24 mouse cellular contexts compared by ENCODE assay signal in the genomic region with DNA sequence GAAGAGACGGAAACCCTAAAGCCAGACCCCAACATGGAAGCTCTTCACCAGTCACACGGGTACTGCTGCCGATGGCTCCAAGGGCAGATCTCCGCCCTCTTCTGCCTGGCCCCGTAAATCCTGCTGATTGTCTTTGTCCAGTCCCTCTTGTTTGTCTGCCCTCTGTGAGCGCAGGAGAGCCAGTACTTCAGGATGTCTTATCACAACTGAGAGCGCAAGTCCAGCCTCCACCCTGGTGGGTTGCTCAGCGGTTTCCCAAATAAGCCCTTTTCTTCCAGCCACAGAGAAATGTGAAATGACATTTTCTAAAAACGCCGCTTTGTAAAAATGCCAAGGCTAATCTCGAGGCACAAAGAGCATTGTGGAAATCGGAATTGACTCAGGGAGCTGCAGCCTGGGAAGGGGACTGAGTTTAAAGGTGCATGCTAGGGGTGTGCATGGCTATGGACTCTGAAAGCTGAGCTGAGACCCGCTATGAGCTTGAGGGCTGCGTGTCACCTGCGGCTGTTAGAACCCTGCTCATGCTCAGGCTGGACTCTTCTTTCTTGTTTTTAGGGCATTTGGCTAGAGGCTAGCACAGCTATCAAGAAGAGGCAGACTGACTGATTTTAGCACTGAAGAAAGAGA. TPM values are rescaled to one million over a fixed set of nuclear protein-coding genes. Genes with fewer than 3 reads are reported as not detected.
DNase-seq lines count a peak whose midpoint lies in the region; ATAC-seq lines count a peak whose summit lies in the region.
"Had no signal": no experiment of that assay in that cellular context is flagged by ENCODE, and none has a peak within 500 bp of the region (broad histone marks: within the 10 kb centered on the region; RNA-seq: fewer than 3 reads in every experiment).

No protein-coding gene starts in this region.

- peak; percentile 41 for DNase-seq in adrenal gland, postnatal 10 days
- no peak for DNase-seq in adrenal gland, adult 18-20 months (ENCODE audit: low spot score in 2 of 2)
- no peak for DNase-seq in hindbrain, embryonic 11.5 days (ENCODE audit: low spot score)
- no peak for DNase-seq in kidney, postnatal 14 days
- no peak for DNase-seq in thymus, postnatal 4 days
- DNase-seq in gastrocnemius, postnatal 10 days: no peak
- DNase-seq: cerebellum, adult 9-11 months; gastrocnemius, adult 2 months; heart, adult 2 months; heart, postnatal 10 days; lung, postnatal 36 days; right cerebral cortex, adult 18-20 months had no signal

- peaks cover 3% of the 10 kb centered on the region; the same call in 1 of the 2 replicates for H3K4me1 ChIP-seq in hindbrain, embryonic 16.5 days (ENCODE audit: control insufficient read depth, insufficient read depth, low read depth, low read length)
- no peaks in the 10 kb centered on the region for H3K4me1 ChIP-seq in hindbrain, embryonic 11.5 days (replicated peaks; ENCODE audit: control insufficient read depth, insufficient read depth, low read length)
- peaks cover 7% of the 10 kb centered on the region; the same call in 1 of the 2 replicates for H3K4me1 ChIP-seq in midbrain, embryonic 12.5 days
- H3K4me1 ChIP-seq: embryonic facial prominence, embryonic 12.5 days had no signal

- no peaks in the 10 kb centered on the region for H3K9me3 ChIP-seq in hindbrain, embryonic 16.5 days (ENCODE audit: control insufficient read depth, low read length)
- no peaks in the 10 kb centered on the region for H3K9me3 ChIP-seq in hindbrain, embryonic 11.5 days (ENCODE audit: control insufficient read depth, low read length)
- H3K9me3 ChIP-seq in midbrain, embryonic 12.5 days: no peaks in the 10 kb centered on the region
- H3K9me3 ChIP-seq: embryonic facial prominence, embryonic 12.5 days; forebrain, embryonic 12.5 days had no signal

- H3K27me3 ChIP-seq in hindbrain, embryonic 16.5 days (replicated peaks; ENCODE audit: control insufficient read depth, insufficient read depth, low read length): no peaks in the 10 kb centered on the region
- no peaks in the 10 kb centered on the region for H3K27me3 ChIP-seq in hindbrain, embryonic 11.5 days (ENCODE audit: control insufficient read depth, insufficient read depth, low read length)
- H3K27me3 ChIP-seq in midbrain, embryonic 12.5 days: no peaks in the 10 kb centered on the region
- H3K27me3 ChIP-seq: embryonic facial prominence, embryonic 12.5 days had no signal

- peak overlapping the region; percentile 21 for H3K4me2 ChIP-seq in hindbrain, embryonic 16.5 days (ENCODE audit: low read length)
- no peak overlapping the region for H3K4me2 ChIP-seq in hindbrain, embryonic 11.5 days (replicated peaks; ENCODE audit: low read depth, low read length)
- H3K4me2 ChIP-seq in midbrain, embryonic 12.5 days (replicated peaks): peak overlapping the region; percentile 19
- H3K4me2 ChIP-seq: embryonic facial prominence, embryonic 12.5 days; forebrain, embryonic 12.5 days had no signal

- no peak overlapping the region for H3K9ac ChIP-seq in hindbrain, embryonic 16.5 days (ENCODE audit: low read depth, low read length)
- H3K9ac ChIP-seq in hindbrain, embryonic 11.5 days (ENCODE audit: low read depth, low read length): no peak overlapping the region
- no peak overlapping the region; the same call in 1 of the 2 replicates for H3K9ac ChIP-seq in midbrain, embryonic 12.5 days (replicated peaks)
- H3K9ac ChIP-seq: embryonic facial prominence, embryonic 12.5 days; forebrain, embryonic 12.5 days had no signal

- H3K27ac ChIP-seq in hindbrain, embryonic 16.5 days (ENCODE audit: low read depth, low read length): no peak overlapping the region
- no peak overlapping the region for H3K27ac ChIP-seq in hindbrain, embryonic 11.5 days (ENCODE audit: low read depth, low read length)
- peak overlapping the region; percentile 11; the same call in 1 of the 2 replicates for H3K27ac ChIP-seq in midbrain, embryonic 12.5 days (replicated peaks)
- H3K27ac ChIP-seq: embryonic facial prominence, embryonic 12.5 days; forebrain, embryonic 12.5 days; gastrocnemius, adult 2 months; heart, adult 2 months; layer of hippocampus, adult 2 months had no signal

- H3K36me3 ChIP-seq in hindbrain, embryonic 16.5 days (ENCODE audit: control insufficient read depth, insufficient read depth, low read length): no peaks in the 10 kb centered on the region
- H3K36me3 ChIP-seq in hindbrain, embryonic 11.5 days (ENCODE audit: control insufficient read depth, insufficient read depth, low read length): no peaks in the 10 kb centered on the region
- H3K36me3 ChIP-seq in midbrain, embryonic 12.5 days: no peaks in the 10 kb centered on the region
- H3K36me3 ChIP-seq: embryonic facial prominence, embryonic 12.5 days; forebrain, embryonic 12.5 days had no signal

- 38% methylated on average over 15 of the region's 15 CpGs for WGBS in hindbrain, embryonic 16.5 days
- WGBS in hindbrain, embryonic 11.5 days: 53% methylated on average over 15 of the region's 15 CpGs
- 12% methylated on average over 15 of the region's 15 CpGs for WGBS in midbrain, embryonic 12.5 days

- H3K4me3 ChIP-seq in hindbrain, embryonic 16.5 days (ENCODE audit: low read length): no peak overlapping the region
- no peak overlapping the region for H3K4me3 ChIP-seq in hindbrain, embryonic 11.5 days (ENCODE audit: low read depth, low read length)
- H3K4me3 ChIP-seq in midbrain, embryonic 12.5 days: no peak overlapping the region
- H3K4me3 ChIP-seq: embryonic facial prominence, embryonic 12.5 days; forebrain, embryonic 12.5 days; gastrocnemius, adult 2 months; heart, adult 2 months; layer of hippocampus, adult 2 months had no signal

- ATAC-seq in hindbrain, embryonic 16.5 days: no peak
- no peak for ATAC-seq in hindbrain, embryonic 11.5 days (ENCODE audit: low FRiP score)
- ATAC-seq in midbrain, embryonic 12.5 days (ENCODE audit: low FRiP score, low read depth): peak; percentile 62; the same call in 1 of the 2 replicates
- ATAC-seq: activated CD4-positive, CD25-positive, alpha-beta regulatory T cell, adult 4 months had no signal

RNA-seq across cellular contexts. Expression of gene Lrrc38, which starts 17.0 kb away (rescaled TPM):
- total RNA-seq in adrenal gland, postnatal 10 days (2021): under 1 TPM; 0.36 to 0.61 TPM
- total RNA-seq in adrenal gland, adult 18-20 months (2021): under 1 TPM in 1 of 2 experiments, not detected in 1; 0.43 TPM
- polyA plus RNA-seq in hindbrain, embryonic 16.5 days (2015; fragmentation: Nextera tagmentation; extraction: Ambion mirVana): 0.38 and 0.69 TPM in 2 replicates
- polyA plus RNA-seq in hindbrain, embryonic 11.5 days (2014; fragmentation: Nextera tagmentation; extraction: Ambion mirVana): 0.51 TPM in 1 of 2 replicates, not detected in the other
- polyA plus RNA-seq in midbrain, embryonic 12.5 days (2016; fragmentation: Nextera tagmentation; extraction: Ambion mirVana): 0.16 and 0.37 TPM in 2 replicates
- total RNA-seq in gastrocnemius, postnatal 10 days (2021): 10 to 100 TPM; 18.6 to 24.2 TPM
- total RNA-seq: heart, adult 2 months had no signal
- polyA plus RNA-seq: activated CD4-positive, CD25-positive, alpha-beta regulatory T cell, adult 4 months; forebrain, embryonic 12.5 days; liver, embryonic 16.5 days; spleen, adult 2 months had no signal

RNA-seq across cellular contexts. Expression of gene Pramel1, which starts 27.7 kb away (rescaled TPM):
- not detected for total RNA-seq in adrenal gland, postnatal 10 days (2021)
- not detected for total RNA-seq in adrenal gland, adult 18-20 months (2021)
- polyA plus RNA-seq in hindbrain, embryonic 16.5 days (2015; fragmentation: Nextera tagmentation; extraction: Ambion mirVana): not detected in 2 replicates
- not detected in 2 replicates for polyA plus RNA-seq in hindbrain, embryonic 11.5 days (2014; fragmentation: Nextera tagmentation; extraction: Ambion mirVana)
- polyA plus RNA-seq in midbrain, embryonic 12.5 days (2016; fragmentation: Nextera tagmentation; extraction: Ambion mirVana): not detected in 2 replicates
- total RNA-seq in gastrocnemius, postnatal 10 days (2021): under 1 TPM; 0.19 to 0.25 TPM
- total RNA-seq: gastrocnemius, adult 2 months; heart, adult 2 months; heart, postnatal 10 days; layer of hippocampus, adult 2 months had no signal
- polyA plus RNA-seq: activated CD4-positive, CD25-positive, alpha-beta regulatory T cell, adult 4 months; embryonic facial prominence, embryonic 12.5 days; forebrain, embryonic 12.5 days; heart, adult 2 months; intestine, embryonic 14.5 days; kidney, embryonic 16.5 days; liver, embryonic 16.5 days; neural tube, embryonic 14.5 days; spleen, adult 2 months; stomach, embryonic 16.5 days had no signal

RNA-seq across cellular contexts. Expression of gene Pramef8, which starts 45.7 kb away (rescaled TPM):
- 10 to 100 TPM; 10.8 to 11.7 TPM for total RNA-seq in adrenal gland, postnatal 10 days (2021)
- 10 to 100 TPM in 1 of 2 experiments, 1 to 10 TPM in 1; 9.3 to 10.7 TPM for total RNA-seq in adrenal gland, adult 18-20 months (2021)
- polyA plus RNA-seq in hindbrain, embryonic 16.5 days (2015; fragmentation: Nextera tagmentation; extraction: Ambion mirVana): 21.7 and 23.2 TPM in 2 replicates
- 17.0 and 19.4 TPM in 2 replicates for polyA plus RNA-seq in hindbrain, embryonic 11.5 days (2014; fragmentation: Nextera tagmentation; extraction: Ambion mirVana)
- 22.0 and 23.1 TPM in 2 replicates for polyA plus RNA-seq in midbrain, embryonic 12.5 days (2016; fragmentation: Nextera tagmentation; extraction: Ambion mirVana)
- 1 to 10 TPM; 7.3 TPM for total RNA-seq in gastrocnemius, postnatal 10 days (2021)

Comparison
In these comparisons a context has a peak if more than half of its experiments do, and no peak if none do; other contexts are left out.
1. RNA of gene Lrrc38, which starts 17.0 kb away (total RNA-seq): 18.6 to 24.2 TPM in gastrocnemius, postnatal 10 days; 0.36 to 0.61 TPM in adrenal gland, postnatal 10 days and 0.43 TPM in adrenal gland, adult 18-20 months; every median in the first group is over 10 times any median in the second.